Mouse (Mus musculus) embryonic fibroblast, embryonic 13.5 days (primary cell): ENCODE measurements around the gene Sema4f.

Source experiments
- CTCF ChIP-seq: IDR thresholded peaks from 2 replicates; pipeline ENCODE4 v1.5.1; 2011; ENCODE audit warnings: mild to moderate bottlenecking, control low read depth, low read length, moderate library complexity, borderline replicate concordance; ENCODE audit not compliant: insufficient read depth
- POLR2A ChIP-seq: IDR thresholded peaks from 2 replicates; pipeline ENCODE4 v1.6.1; 2011; ENCODE audit warnings: low read depth, mild to moderate bottlenecking, control low read depth, low read length, moderate library complexity

GRCm38 (mm10) chr6:82925005-82925404 is 14.6 kb downstream of the Sema4f start:
- TF ChIP-seq POLR2A (no peak), CTCF (peak; percentile 36; the same call in 1 of the 2 replicates)
